Mouse (Mus musculus) small intestine, adult 2 months (tissue): ENCODE results near the gene Ajuba.

Source experiments
- CTCF ChIP-seq: fragments of 200-500 bp; IDR thresholded peaks from 2 replicates; pipeline ENCODE4 v1.5.1; 2012; ENCODE audit warnings: low read depth, mild to moderate bottlenecking, control low read depth, inconsistent platforms, low read length, moderate library complexity, mixed read lengths; ENCODE audit not compliant: insufficient replicate concordance, insufficient read length; ENCODE audit errors: extremely low read depth
- POLR2A ChIP-seq: fragments of 200-500 bp; IDR thresholded peaks from 2 replicates; pipeline ENCODE4 v1.6.1; 2012; ENCODE audit warnings: low read depth, mild to moderate bottlenecking, control low read depth, inconsistent platforms, low read length, moderate library complexity

DNA sequence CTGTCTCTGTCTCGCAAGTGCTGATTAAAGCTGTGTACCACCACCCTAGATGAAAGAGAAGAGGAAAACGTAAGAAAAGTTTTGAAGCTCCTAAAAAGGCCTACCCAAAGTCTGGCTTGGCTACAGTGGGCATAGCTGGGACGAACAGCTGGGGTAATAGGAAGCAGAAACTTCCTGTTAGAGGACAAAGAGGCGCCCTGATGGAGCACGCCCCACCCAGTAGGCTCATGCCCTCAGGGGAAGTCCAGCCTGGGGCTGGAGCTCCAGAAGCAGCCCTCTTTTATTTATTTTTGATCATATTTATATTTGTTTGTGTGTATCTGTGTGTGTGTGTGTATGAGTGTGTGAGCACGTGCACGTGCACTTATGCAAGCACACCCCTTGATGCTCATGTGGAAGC lies 2.3 kb upstream of the Ajuba start:
- TF ChIP-seq POLR2A (no peak), CTCF (no peak)
